Mouse (Mus musculus) midbrain, postnatal 0 days (tissue): ENCODE results near the gene Tlr2. TPM values are rescaled to one million over a fixed set of nuclear protein-coding genes. Genes with fewer than 3 reads are reported as not detected.
A peak's percentile ranks its signal among the peaks of the same experiment; 100 is the strongest.

Source experiments
- ATAC-seq: fragments of 200-750 bp; cut with Nextera tagmentation; 2 replicates; pipeline ENCODE4 v1.8.0; 2017; ENCODE audit warnings: moderate number of reproducible peaks, mild to moderate bottlenecking, moderate TSS enrichment, moderate library complexity; ENCODE audit not compliant: low FRiP score
- DNase-seq: peaks from one replicate; pipeline ENCODE4 v3.0.0-alpha.2; 2015; ENCODE audit warnings: low spot score
- H3K27ac ChIP-seq: fragments of 300-500 bp; sonication (generic); 2 replicates; pipeline ENCODE4 v1.5.1; 2014; ENCODE audit warnings: low read depth, mild to moderate bottlenecking, low read length, mixed read lengths
- H3K27me3 ChIP-seq: fragments of 300-500 bp; sonication (generic); 2 replicates; pipeline ENCODE4 v1.6.1; 2014; ENCODE audit warnings: low read length, control low read depth, mixed read lengths; ENCODE audit not compliant: insufficient read depth
- H3K36me3 ChIP-seq: fragments of 300-500 bp; sonication (generic); 2 replicates; pipeline ENCODE4 v1.6.1; 2014; ENCODE audit warnings: low read length, control low read depth, mixed read lengths; ENCODE audit not compliant: insufficient read depth
- H3K4me1 ChIP-seq: fragments of 300-500 bp; sonication (generic); 2 replicates; pipeline ENCODE4 v1.6.1; 2014; ENCODE audit warnings: mild to moderate bottlenecking, control low read depth, antibody characterized with exemption, low read length, mixed read lengths; ENCODE audit not compliant: insufficient read depth
- H3K4me2 ChIP-seq: fragments of 300-500 bp; sonication (generic); 2 replicates; pipeline ENCODE4 v1.6.1; 2014; ENCODE audit warnings: low read depth, mild to moderate bottlenecking, low read length, mixed read lengths; ENCODE audit not compliant: poor library complexity, severe bottlenecking
- H3K4me3 ChIP-seq: fragments of 300-500 bp; sonication (generic); 2 replicates; pipeline ENCODE4 v1.5.1; 2014; ENCODE audit warnings: low read depth, mild to moderate bottlenecking, low read length, moderate library complexity
- H3K9ac ChIP-seq: fragments of 300-500 bp; sonication (generic); replicated peaks from 2 replicates; pipeline ENCODE4 v1.6.1; 2014; ENCODE audit warnings: mild to moderate bottlenecking, low read length, moderate library complexity, mixed read lengths; ENCODE audit not compliant: poor library complexity, severe bottlenecking
- H3K9me3 ChIP-seq: fragments of 300-500 bp; sonication (generic); 2 replicates; pipeline ENCODE4 v1.6.1; 2016; ENCODE audit warnings: low read length, control low read depth
- CTCF ChIP-seq: IDR thresholded peaks from 2 replicates; pipeline ENCODE4 v1.5.1; 2016; ENCODE audit warnings: antibody characterized with exemption, mild to moderate bottlenecking
- WGBS: fragments of 180-500 bp; shearing (Covaris S2); extraction: QIAGEN DNeasy Blood & Tissue Kit; methylation state at CpG from one replicate; pipeline ENCODE4 v1.1.7; 2014; 5-methylcytosine and 5-hydroxymethylcytosine counted together
- polyA plus RNA-seq: library from polyadenylated mRNA; unstranded; fragments of >200 nt; fragmentation: Nextera tagmentation; extraction: Ambion mirVana; gene quantifications from 2 replicates; pipeline ENCODE4 v1.2.1, GENCODE M21; 2015
- total RNA-seq: library from RNA; depleted of rRNA; stranded (reverse); fragments of >200 nt; gene quantifications from 2 replicates; pipeline ENCODE4 v1.2.3, GENCODE M21; 2014

Tlr2 gene
- total and polyA plus RNA-seq, 2 experiments from 2014 or later: 0.99 to 1.2 TPM

GRCm38 (mm10) chr3:83811987-83812386, 29.6 kb downstream of the Tlr2 start:
- Histone ChIP-seq H3K27ac (no peak overlapping the region), H3K36me3 (no peaks in the 10 kb centered on the region), H3K4me3 (no peak overlapping the region), H3K9ac (no peak overlapping the region), H3K9me3 (no peaks in the 10 kb centered on the region), H3K4me2 (no peak overlapping the region), H3K4me1 (no peaks in the 10 kb centered on the region), H3K27me3 (no peaks in the 10 kb centered on the region)
- WGBS: 75% methylated on average over 7 of the region's 7 CpGs
- DNase-seq (no peak), ATAC-seq (no peak)
- TF ChIP-seq CTCF: no peak

- ATAC-seq (no peak), DNase-seq (no peak)
- no peak overlapping the region for H3K4me2 ChIP-seq
- WGBS: 89% methylated on average over 12 of the region's 12 CpGs
- H3K4me3 ChIP-seq: no peak overlapping the region
- H3K27ac ChIP-seq: no peak overlapping the region
- H3K27me3 ChIP-seq: no peaks in the 10 kb centered on the region
- no peaks in the 10 kb centered on the region for H3K4me1 ChIP-seq
- TF ChIP-seq CTCF: no peak
- no peak overlapping the region for H3K9ac ChIP-seq
- H3K36me3 ChIP-seq: no peaks in the 10 kb centered on the region
- H3K9me3 ChIP-seq: no peaks in the 10 kb centered on the region
These were observed 33.1 kb downstream of the Tlr2 start for GRCm38 (mm10) chr3:83808483-83808882.

- Histone ChIP-seq H3K9ac (no peak overlapping the region), H3K27ac (no peak overlapping the region), H3K27me3 (no peaks in the 10 kb centered on the region), H3K4me3 (no peak overlapping the region), H3K36me3 (no peaks in the 10 kb centered on the region), H3K4me2 (no peak overlapping the region), H3K9me3 (no peaks in the 10 kb centered on the region), H3K4me1 (no peaks in the 10 kb centered on the region)
- TF ChIP-seq CTCF: peak; percentile 47
- ATAC-seq (no peak), DNase-seq (no peak)
- 92% methylated on average over 4 of the region's 4 CpGs for WGBS
These were observed 39.9 kb downstream of the Tlr2 start for GRCm38 (mm10) chr3:83801649-83802155.

GRCm38 (mm10) chr3:83799486-83799885, 42.1 kb downstream of the Tlr2 start:
- H3K27ac ChIP-seq: no peak overlapping the region
- no peaks in the 10 kb centered on the region for H3K9me3 ChIP-seq
- H3K9ac ChIP-seq: no peak overlapping the region
- no peak for ATAC-seq
- no peak overlapping the region for H3K4me2 ChIP-seq
- H3K4me1 ChIP-seq: no peaks in the 10 kb centered on the region
- no peaks in the 10 kb centered on the region for H3K36me3 ChIP-seq
- DNase-seq: no peak
- H3K27me3 ChIP-seq: no peaks in the 10 kb centered on the region
- H3K4me3 ChIP-seq: no peak overlapping the region
- no peak for TF ChIP-seq CTCF
- 91% methylated on average over 7 of the region's 7 CpGs for WGBS

DNA sequence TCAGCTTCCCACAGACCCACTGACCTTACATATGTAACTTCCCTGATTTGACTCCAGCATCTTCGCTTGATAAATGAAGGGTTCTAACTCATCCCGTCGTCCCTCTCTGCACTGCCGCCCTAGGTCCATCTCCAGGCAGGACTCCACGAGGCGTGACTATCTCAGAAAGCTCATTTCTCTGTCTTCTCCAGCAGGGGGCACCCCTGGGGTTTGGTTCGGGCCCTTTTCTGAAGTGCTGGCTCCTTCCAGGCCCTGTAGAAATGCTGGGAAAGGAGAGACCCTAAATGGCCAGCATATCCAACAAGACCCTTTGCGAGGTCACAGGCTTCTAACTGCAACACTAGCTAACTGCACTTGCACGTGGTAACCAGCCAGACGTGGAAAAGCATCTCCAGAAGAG, 43.7 kb downstream of the Tlr2 start:
- Histone ChIP-seq H3K27ac (no peak overlapping the region), H3K9ac (no peak overlapping the region), H3K36me3 (no peaks in the 10 kb centered on the region), H3K9me3 (no peaks in the 10 kb centered on the region), H3K4me1 (no peaks in the 10 kb centered on the region), H3K4me2 (no peak overlapping the region), H3K27me3 (no peaks in the 10 kb centered on the region), H3K4me3 (no peak overlapping the region)
- peak; percentile 56 for DNase-seq
- peak; percentile 69 for TF ChIP-seq CTCF
- 11% methylated on average over 10 of the region's 10 CpGs for WGBS
- no peak for ATAC-seq

- no peaks in the 10 kb centered on the region for H3K4me1 ChIP-seq
- no peak for DNase-seq
- no peaks in the 10 kb centered on the region for H3K9me3 ChIP-seq
- H3K4me3 ChIP-seq: no peak overlapping the region
- H3K36me3 ChIP-seq: no peaks in the 10 kb centered on the region
- TF ChIP-seq CTCF: peak; percentile 25; the same call in 1 of the 2 replicates
- ATAC-seq: no peak
- H3K27ac ChIP-seq: no peak overlapping the region
- H3K9ac ChIP-seq: no peak overlapping the region
- H3K4me2 ChIP-seq: no peak overlapping the region
- H3K27me3 ChIP-seq: no peaks in the 10 kb centered on the region
- 73% methylated on average over 6 of the region's 6 CpGs for WGBS
These were observed 44.5 kb downstream of the Tlr2 start for GRCm38 (mm10) chr3:83797098-83797497.
